Mouse (Mus musculus): ENCODE measurements around the gene Uchl4.

- TF ChIP-seq CTCF (IDR thresholded peaks at IDR 0.05; ENCODE audit: low read depth), result no peak
- no peak for TF ChIP-seq EP300 (IDR thresholded peaks at IDR 0.05; ENCODE audit: low read depth)
These were observed 17.6 kb downstream of the Uchl4 start for GRCm38 (mm10) chr9:64252591-64253020.
